Mouse (Mus musculus) right cerebral cortex, adult 2 months (tissue): ENCODE data around the gene Lgi1.

Source experiments
- DNase-seq, 2 experiments: peaks; one replicate each; pipeline ENCODE4 v3.0.0; 2021 to 2022; ENCODE audit warnings: low spot score in 2 of 2

Gene Lgi1

DNA sequence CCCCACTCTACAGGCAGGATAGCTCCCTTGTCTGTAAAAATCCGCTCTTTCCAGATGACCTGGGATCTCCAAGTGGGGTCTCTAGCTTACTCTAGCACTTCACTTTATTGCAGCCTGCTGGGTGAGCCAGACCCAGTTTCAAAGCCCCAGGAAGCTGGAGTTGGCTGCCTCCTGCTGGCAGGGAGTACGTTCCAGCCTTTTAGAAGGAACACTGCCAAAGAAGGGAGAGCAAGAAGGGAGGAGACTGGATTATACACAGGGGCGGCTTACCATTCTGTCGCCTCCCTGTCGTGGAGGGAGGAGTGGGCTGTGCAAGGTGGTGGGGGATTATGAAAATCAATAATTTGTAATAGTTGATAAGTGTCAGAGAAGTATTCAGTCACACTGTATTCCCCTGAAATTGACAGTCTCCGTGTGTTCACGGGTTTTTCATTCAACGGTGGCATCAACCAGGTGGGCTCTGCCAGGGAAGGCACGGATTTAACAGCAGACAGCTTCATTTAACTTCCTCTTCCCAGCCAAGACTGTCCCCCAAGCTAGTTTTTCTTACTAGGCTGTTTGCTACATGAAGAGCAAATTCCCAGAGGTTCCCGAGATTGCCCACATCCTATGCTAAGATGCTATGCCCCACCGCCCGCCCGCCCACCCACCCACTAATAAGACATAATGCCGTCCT is 369 bp upstream of the Lgi1 start:
- DNase-seq, result peak; percentile 80 to 82

DNA sequence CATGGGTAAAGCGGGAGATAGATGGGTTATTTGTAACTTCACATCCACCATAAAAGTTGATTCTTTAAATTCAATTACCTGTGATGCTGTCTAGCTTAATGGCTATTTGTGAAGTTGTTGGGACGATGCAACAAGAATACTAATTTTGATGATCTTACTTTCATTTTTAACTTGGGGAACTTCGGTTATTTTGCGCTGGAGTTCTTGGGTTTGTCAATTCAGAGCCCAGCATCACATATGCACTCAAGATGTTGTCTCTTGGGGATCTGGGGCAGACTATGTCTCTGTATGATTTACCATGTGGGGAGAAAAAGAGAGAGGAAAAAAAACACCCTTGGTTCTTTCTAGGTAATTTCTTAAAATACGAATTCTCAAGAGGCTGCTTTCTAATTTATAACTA is 1.4 kb downstream of the Lgi1 start:
- DNase-seq, result no peak

DNA sequence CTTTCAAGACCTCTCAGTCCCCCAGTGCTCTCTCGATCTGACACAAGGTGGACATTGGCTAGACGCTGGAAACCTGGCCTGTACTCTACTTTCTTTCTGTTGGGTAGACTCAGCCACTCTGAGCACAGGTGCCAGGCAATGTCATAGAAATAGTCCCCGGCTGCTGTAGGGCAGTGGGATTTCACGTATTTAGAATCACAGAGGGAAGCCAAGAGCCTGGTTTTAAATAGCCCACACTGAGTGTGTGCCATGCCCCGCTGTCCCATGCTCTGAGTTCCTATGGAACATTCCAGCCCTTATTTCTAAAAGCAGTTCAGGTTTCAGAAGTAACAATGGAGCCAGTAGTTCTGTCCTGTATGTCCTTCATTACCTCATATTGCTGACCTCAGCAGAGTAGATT is 3.1 kb downstream of the Lgi1 start:
- peak in 1 of 2 experiments; percentile 23 for DNase-seq

DNA sequence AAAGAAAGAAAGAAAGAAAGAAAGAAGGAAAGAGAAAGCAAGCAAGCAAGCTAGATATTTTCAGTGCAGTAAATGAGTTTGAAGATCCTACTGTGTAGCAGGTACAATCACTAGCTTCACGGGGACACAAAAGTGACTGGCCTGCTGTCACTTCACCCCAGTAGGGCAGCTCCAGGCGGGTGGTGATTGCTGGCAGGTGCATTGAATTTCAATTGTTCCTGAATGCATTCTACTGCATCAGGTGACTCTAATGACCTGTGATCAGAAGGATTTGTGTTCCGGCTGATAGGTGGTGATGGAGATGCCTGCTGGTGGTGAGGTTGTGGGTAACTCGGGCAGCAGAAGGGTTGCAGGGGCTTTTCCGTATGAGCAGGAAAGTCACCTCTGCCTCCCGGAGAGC is 6.7 kb downstream of the Lgi1 start:
- DNase-seq, result no peak

DNA sequence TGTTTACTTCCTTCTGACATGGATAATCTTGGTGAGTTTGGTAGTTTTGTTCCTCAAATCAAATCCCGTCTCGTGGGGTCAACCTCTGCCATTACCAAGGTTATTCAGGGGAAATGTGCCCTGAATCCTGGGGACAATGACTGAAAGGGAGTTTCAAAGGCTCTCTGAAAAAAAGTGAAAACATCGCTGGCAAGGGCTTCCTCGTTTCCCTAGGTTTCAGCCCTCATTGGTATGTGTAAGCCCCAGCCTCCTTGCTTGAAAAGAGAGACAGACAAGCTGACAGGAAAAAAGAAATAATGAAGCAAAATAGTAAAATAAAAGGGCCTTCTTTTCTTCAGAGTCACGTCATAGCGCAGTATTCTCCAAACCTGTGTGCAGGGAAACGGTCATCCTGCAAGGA is 9.5 kb downstream of the Lgi1 start:
- DNase-seq, result no peak

DNA sequence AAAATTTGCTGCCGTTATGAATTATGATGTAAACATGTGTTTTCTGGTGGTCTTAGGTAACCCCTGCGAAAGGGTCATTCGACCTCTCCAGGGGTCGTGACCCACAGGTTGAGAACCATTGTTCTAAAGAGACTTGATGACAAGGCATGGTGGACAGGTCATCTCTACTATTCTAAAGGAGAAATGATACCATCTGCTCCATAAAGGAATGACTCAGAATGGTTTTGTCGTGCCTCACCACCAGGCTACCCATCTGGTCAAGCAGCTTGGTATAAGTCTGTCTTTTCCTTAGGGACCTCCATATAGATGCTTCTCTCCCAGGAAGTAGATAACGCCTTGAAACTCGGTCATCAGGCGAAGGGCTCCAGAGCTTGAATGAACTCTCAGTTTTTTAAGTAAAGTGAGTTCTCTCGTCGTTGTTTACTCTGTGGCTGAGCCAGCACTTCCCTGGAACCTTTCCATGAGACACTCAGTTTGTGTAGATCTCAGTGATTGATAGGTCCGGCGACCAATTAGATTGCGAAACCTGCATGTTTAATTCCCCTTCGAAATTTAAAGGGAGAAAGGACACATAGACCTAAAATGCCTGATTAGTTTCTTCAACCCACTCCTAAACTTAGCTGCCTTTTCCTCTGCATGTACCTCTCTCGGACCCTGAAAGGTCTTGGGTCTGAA is 10.5 kb downstream of the Lgi1 start:
- DNase-seq, result no peak

DNA sequence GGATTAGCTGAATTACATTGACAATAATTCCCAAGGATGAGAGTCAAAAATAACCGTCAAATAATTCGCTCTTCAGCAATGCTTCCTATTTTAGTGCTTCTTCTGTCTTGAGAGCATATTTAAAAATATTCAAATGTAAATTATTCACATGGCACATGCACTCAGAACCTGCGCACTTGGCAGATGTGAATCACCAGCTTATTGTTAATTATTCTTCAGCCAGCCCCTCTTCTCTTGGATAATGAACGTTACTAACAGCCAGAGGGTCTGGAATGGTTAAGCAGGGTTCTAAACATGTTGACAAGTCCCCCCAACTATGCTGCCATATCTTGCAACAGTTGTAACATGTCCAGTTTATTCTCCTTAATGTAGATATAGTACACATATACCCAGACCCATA is 11.9 kb downstream of the Lgi1 start:
- DNase-seq, result no peak

DNA sequence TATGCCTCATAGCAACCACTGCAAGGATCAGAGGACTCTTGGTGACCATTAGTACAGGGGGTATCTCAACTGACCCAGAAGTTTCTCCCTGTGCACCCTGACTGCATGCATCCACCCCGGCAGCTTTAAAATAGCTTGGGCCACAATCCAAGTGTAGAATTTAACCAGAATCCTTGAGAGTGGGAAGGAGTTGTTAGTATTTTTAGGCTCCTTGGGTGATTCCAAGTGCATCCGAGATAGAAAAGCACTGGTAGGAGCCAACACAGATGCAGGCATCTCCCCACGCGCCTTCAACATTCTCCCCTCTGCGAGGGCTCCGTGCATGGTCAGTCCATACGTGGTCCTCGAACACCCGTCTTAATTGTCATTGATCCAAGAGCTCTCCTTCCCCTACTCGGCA is 15.9 kb downstream of the Lgi1 start:
- DNase-seq, result peak in 1 of 2 experiments; percentile 31

DNA sequence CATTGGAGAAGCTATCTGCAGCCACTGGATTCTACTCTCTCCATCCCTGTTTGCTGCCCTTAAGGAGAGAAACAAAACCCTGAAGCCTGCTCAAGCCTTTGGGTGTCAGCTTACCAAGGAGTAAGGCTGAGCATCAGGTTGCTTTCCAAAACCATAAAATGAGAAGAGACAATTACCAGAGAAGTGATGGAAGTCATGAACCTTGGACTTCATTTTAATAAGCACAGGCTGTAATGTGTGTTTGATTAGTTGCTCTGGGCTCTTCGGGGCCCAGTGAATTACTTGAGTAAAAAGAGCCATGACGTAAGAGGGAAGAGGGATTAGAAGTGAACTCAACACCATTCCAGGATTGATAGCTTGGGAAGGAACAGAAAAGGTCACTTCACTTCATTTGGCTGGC is 18.1 kb downstream of the Lgi1 start:
- DNase-seq, result no peak

DNA sequence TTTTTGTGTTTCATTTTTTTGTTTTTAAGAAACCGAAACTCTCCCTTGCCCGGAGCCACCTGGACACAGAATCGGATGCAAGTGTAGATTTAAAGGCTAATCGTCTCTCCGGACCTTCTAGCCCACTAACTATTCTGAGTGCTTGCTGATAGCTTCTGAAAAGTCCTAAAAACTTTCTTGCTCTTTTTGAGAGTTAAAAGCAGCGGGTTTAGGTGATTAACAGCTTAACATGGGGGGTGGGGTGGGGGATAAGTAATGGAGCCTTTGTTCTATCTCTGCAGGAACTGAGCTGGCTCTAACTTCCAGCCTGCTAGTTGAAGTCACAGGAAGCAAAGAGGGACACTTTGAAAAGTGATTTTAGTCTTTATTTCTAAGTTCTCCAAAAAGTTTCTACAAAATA is 24.2 kb downstream of the Lgi1 start:
- DNase-seq, result no peak

DNA sequence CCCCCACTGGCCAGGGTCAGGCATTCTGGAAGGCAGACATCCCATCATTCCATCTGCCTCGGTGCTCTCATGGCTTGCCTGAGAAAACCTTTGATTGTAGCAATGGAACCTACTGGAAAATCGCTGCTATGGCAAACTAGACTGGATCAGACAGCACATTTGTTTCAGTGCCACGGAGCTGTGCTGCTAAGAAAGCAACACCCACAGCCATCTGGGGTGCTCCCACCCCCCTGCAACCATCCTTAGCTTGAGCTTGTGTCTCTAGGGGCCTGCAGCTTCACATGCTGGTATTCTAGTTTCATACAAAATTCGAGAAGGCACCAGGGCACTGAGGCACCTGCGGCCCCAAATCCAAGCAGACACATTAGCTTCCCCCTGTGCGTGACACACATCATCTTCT is 27.1 kb downstream of the Lgi1 start:
- DNase-seq, result peak; percentile 70 to 78

DNA sequence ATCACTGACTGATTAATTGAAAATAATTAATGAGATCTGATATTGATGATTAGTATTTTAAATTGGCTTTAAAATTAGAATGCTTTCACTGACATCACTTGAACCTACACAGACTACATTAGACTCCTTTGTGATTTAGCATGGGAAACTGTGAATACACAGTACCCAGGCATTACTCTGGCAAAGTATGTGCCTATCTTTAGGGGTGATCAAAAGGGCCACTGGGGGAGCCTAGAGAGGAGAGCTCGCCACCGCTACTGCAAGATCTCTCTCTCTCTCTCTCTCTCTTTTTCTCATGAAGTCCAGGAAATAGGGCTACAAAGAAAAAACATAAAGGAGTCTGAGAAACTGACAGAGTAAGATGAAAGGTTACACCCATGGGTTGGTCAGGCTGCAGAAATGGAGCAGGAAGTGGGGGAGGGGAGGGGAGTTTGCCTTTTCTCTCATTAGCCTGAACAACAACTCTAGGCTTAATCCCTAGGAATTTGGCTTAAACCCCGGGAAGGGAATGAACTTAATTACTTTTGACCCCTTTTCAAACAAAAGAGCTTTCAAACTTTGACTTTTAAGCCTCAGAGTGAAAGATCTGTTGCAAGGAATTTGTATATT is 33.8 kb downstream of the Lgi1 start:
- no peak for DNase-seq

DNA sequence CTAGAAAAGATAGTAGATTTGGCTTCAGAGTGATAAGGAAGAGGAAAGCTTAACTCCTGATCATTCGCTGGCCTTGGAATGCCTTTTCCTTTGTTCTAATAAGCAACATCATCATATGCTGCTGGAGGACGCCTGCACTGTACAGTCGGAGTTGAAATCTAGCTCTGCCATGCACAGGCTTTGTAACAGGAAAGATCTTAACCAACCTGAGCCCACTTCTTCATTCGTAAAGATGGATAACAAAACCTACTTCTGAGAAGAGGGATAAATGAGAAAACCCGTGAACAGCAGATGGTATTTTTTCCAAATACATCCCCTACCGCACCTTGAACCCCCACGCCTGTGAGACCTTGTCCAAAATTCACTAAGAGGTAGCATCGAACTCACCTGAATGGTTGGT is 43.8 kb downstream of the Lgi1 start:
- DNase-seq, result no peak

DNA sequence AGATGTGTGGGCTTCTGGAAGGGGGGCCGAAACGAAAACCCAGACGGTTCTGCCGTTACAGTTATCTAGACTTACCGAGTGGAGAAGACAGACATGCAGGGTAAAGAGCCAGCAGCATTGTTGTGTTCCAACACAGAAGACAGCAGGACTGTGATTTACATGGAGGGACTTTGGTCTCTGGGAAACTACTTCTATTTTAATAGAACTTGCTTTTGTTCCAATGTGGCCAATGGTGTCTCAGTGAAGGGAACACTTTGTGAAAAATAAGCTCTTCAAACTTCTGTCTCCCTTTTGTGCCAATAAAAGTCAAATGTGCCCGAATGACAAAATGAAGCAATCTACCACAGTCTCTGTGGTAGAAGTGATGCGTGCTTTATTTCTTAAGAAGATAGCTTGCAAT is 50.8 kb downstream of the Lgi1 start:
- no peak for DNase-seq

DNA sequence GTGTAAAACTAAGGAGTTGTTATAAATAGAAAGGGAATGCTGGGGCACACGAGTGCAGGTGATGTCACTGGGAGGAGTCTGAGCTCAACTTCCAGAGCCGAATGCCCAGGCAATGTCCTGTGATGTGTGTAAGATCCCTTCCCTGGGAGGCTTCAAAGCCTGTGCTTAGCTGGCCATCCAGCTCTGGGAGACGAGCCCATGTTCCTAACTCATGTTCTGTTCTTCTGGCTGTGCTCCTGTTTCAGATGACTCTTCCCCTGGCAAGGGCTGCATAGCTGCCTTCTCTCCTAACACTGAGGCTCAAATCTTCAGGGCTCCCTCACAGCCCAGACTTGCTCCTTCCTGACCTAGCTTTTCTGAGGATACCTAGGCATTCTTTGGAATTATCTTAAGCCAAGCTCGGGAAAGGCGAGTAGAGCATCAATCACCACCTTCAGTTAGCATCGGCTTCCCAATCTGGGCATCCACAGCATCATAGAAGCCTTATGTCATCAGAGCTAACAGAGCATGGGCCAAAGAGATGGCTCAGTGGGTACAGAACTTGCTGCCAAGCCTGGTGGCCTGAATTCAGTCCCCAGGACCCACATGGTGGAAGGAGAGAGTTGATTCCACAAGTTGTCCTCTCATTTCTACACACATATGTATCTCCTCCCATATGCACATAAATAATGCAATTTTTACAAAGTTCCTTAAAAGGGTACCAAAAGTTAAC is 52.4 kb downstream of the Lgi1 start:
- no peak for DNase-seq

DNA sequence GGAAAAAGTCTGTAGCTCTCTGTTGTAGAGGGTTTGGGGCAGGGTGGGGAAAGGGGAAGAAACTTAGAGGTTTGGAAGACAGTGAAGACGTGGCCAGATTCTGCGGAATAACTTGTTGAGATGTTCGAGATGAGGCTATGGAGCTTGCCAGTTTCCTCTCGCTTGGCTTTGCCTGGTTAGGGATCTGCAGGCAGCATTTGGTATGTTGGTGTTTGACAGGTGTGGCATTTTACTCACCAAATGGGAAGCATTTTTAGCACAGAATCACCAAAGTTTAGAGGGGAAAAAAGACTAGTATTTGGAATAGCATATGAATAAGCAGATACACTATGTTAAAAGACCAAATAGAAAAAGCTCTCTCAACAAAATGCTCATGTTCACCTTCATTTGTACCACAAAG is 54.0 kb downstream of the Lgi1 start:
- no peak for DNase-seq

DNA sequence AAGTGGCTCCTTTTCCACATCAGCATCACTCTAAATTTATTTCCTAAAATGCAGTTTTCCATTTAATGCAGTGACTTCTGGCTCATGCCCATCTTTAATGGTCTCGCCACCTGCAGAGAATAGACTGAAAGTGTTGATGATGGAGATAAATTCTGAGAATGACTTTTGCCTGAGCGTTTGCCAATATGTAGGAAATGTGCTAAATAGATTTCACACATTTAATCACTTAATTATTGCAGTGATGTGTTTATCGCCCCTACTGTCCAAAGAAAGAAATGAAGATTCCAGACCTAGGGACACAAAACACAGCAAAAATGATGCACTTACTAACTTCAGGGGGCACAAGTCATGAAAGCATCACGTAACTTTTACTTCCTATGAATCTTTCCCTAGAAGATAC is 54.8 kb downstream of the Lgi1 start:
- no peak for DNase-seq

DNA sequence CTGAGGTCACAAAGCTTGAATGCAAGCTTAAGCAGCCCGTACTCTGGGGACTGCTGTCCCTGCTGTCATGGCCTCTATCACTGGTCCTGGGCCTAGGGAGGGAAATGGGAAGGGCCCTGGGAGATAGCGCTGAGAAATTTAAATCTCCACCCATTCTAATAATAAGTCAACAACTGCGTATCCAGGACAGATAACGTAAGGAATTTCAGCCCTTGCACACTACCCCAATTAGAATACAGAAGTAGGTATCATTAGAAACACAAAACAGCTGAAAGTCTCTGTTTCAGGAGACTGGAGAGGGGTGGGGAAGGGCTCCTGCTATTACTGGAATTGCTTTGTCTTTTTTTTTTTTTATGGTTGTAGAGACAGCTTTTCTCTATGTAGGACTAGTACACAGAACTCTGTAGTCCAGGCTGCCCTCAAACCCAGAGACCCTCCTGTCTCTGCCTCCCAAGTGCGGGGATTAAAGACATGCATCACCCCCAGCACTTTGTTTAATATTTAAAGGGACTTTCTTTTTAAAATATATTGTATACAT is 56.4 kb downstream of the Lgi1 start:
- DNase-seq, result no peak

DNA sequence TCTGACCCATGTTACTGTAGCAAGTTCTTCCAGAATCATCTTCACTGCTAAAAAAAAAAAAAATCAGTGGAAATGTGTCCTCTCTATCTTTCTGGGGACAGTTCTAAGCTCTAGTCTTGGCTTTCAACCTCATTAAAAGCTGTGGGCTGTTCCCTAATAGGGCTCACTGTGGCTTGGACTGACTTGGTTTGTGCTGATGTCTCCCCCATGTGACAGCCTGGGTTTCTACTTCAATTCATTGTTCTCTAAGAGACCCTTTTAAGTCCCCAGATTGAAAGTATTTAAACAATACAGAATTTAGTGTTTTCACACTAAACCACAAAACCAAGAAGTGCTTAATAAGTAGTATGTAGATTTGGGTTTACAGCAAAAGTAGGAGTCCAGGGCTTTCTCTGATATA is 59.4 kb downstream of the Lgi1 start:
- no peak for DNase-seq

DNA sequence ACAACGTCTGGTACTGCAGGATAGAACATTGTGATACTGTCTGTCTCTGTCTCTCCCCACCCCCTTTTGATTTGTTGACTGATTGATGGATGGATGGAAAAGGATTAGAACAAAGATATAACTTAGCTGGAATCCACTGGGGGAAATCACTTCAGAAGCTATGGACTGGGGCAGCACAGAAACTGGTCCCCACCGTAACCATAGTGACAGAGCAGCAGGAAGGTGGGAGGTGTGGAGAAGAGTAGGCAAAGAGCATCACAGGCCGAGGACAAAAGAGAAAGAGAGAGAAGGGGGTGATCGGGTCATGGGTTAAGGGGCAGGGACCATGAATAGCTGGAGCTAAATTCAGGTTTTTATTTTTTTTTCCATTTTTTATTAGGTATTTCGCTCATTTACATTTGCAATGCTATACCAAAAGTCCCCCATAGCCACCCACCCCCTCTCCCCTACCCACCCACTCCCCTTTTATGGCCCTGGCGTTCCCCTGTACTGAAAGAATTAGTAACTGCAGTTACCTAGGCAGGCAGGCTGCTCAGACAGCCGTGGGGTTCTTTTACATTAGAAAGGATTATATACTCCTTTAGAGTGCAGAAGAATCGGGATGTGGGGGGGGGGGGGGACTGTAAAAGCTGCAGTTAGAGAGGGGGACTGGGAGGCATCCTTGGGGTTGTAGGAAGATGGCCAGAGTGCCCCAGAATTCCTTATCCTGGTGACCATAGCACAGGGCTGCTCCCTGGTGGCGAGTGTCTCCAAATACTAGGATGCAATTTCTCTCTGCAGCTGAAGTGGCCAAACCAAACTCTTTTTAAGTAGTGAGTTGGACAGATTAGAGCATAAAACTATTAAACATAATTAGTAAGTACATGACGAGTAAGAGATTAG is 60.1 kb downstream of the Lgi1 start:
- DNase-seq, result peak in 1 of 2 experiments; percentile 39

DNA sequence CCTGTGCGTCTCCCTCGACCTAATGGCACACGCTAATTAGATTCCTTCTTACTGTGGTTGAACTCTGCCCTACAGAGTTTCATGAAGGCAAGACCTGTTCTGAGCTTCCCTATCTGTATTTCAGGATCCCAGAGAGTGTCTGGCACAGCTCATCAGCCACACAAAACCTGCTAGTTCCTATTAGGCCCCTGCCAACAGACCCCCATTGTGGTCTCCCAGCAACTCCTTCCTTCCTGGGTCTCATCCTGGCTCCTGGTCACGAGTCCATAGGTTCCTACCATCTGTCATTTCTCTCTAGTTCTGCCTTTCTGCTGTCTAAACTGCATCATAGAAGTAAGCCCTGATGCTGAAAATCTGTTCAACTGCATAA is 60.7 kb downstream of the Lgi1 start:
- no peak for DNase-seq

DNA sequence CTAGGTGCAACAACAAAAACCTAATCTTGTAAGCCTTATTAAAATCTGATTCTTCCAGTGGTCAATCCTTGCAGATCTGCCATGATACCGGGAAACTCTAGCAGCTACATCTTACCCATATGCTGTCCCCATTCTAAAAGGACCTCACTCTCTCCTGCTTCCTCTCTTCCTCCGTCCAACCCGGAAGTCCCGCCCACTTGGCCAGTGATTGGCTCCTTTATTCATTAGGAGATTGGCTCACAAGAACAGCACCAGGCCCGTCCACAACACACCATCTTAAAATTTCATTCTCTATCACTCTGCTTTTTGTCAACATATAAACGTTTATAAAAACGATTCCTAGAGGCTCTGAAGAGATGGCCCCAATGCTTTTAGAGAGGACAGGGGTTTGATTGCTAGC is 61.5 kb downstream of the Lgi1 start:
- no peak for DNase-seq
